Mouse (Mus musculus): ENCODE measurements at regions not wholly inside any gene's neighbourhood (a gene's known extent, or its start where the extent isn't known, plus 50 kb on each side); places are given as distances from the start of the nearest gene placed in this dataset.
A peak's percentile ranks its signal among the peaks of the same experiment; 100 is the strongest.

GRCm38 (mm10) chr15:85652871-85653337 lies 70.6 kb upstream of the Wnt7b start:
- Histone ChIP-seq H3K27me3 (no peaks in the 10 kb centered on the region), H3K9ac (replicated peaks) (peak overlapping the region; percentile 79), H3K4me2 (replicated peaks) (peak overlapping the region; percentile 82), H3K27ac (replicated peaks) (peak overlapping the region; percentile 100), H3K4me1 (peaks cover 68% of the 10 kb centered on the region), H3K36me3 (no peaks in the 10 kb centered on the region), H3K9me3 (no peaks in the 10 kb centered on the region), H3K4me3 (peak overlapping the region; percentile 45)
- ATAC-seq (replicated peaks): peak; percentile 74
- 12% methylated on average over 9 of the region's 9 CpGs for WGBS

- peak overlapping the region; percentile 100 for H3K27ac ChIP-seq (replicated peaks)
- H3K4me2 ChIP-seq (replicated peaks): peak overlapping the region; percentile 82
- no peaks in the 10 kb centered on the region for H3K36me3 ChIP-seq
- peak overlapping the region; percentile 79 for H3K9ac ChIP-seq (replicated peaks)
- peak overlapping the region; percentile 45 for H3K4me3 ChIP-seq
- H3K27me3 ChIP-seq: no peaks in the 10 kb centered on the region
- no peaks in the 10 kb centered on the region for H3K9me3 ChIP-seq
- ATAC-seq (replicated peaks): peak; percentile 79
- 6% methylated on average over 32 of the region's 32 CpGs for WGBS
- peaks cover 62% of the 10 kb centered on the region for H3K4me1 ChIP-seq
These were observed 71.4 kb upstream of the Wnt7b start for GRCm38 (mm10) chr15:85653421-85654401.

- H3K27me3 ChIP-seq: no peaks in the 10 kb centered on the region
- H3K4me3 ChIP-seq: 0 out of 2 replicates have a peak overlapping the region, but pooled peaks have one; percentile 9
- H3K9ac ChIP-seq (replicated peaks): peak overlapping the region; percentile 40; the same call in 1 of the 2 replicates
- no peak for ATAC-seq (replicated peaks)
- 59% methylated on average over 3 of the region's 3 CpGs for WGBS
- H3K36me3 ChIP-seq: no peaks in the 10 kb centered on the region
- no peaks in the 10 kb centered on the region for H3K9me3 ChIP-seq
- H3K27ac ChIP-seq (replicated peaks): peak overlapping the region; percentile 100
- H3K4me2 ChIP-seq (replicated peaks): peak overlapping the region; percentile 82
- peaks cover 57% of the 10 kb centered on the region for H3K4me1 ChIP-seq
These were observed 72.5 kb upstream of the Wnt7b start for GRCm38 (mm10) chr15:85654791-85655190.

DNA sequence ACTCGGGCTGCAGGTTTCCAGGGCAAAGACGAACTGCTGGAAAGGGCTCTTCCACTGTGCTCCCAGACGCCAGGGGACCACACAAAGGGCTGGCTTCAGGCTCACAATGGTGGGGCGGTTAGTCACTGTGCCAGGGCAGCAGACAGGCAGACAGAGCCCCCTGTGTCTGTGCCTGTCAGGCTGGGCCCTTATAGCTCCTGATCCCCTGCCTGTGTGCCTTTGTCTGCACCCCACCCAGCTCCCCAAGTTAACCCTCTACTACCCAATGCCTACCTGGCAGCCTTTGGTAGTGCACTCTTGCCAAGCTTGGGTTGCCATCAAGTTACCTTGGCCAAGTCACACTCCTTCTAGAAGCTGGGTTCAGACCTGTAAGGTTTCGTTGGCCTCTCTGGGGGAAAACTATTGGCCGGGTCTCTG lies 73.5 kb upstream of the Wnt7b start:
- ATAC-seq (replicated peaks): peak; percentile 57
- Histone ChIP-seq H3K27me3 (no peaks in the 10 kb centered on the region), H3K9me3 (no peaks in the 10 kb centered on the region), H3K36me3 (no peaks in the 10 kb centered on the region), H3K27ac (replicated peaks) (peak overlapping the region; percentile 100), H3K4me1 (peaks cover 62% of the 10 kb centered on the region), H3K9ac (replicated peaks) (peak overlapping the region; percentile 40), H3K4me3 (peak overlapping the region; percentile 9; the same call in 1 of the 2 replicates), H3K4me2 (replicated peaks) (peak overlapping the region; percentile 82)
- 22% methylated on average over 6 of the region's 6 CpGs for WGBS

GRCm38 (mm10) chr15:85656852-85657251 lies 74.6 kb upstream of the Wnt7b start:
- Histone ChIP-seq H3K27me3 (no peaks in the 10 kb centered on the region), H3K27ac (replicated peaks) (peak overlapping the region; percentile 41; the same call in 1 of the 2 replicates), H3K4me1 (peaks cover 58% of the 10 kb centered on the region), H3K36me3 (no peaks in the 10 kb centered on the region), H3K9me3 (no peaks in the 10 kb centered on the region), H3K4me2 (replicated peaks) (no peak overlapping the region), H3K9ac (replicated peaks) (no peak overlapping the region), H3K4me3 (no peak overlapping the region)
- WGBS: 69% methylated on average over 6 of the region's 6 CpGs
- ATAC-seq (replicated peaks): no peak

DNA sequence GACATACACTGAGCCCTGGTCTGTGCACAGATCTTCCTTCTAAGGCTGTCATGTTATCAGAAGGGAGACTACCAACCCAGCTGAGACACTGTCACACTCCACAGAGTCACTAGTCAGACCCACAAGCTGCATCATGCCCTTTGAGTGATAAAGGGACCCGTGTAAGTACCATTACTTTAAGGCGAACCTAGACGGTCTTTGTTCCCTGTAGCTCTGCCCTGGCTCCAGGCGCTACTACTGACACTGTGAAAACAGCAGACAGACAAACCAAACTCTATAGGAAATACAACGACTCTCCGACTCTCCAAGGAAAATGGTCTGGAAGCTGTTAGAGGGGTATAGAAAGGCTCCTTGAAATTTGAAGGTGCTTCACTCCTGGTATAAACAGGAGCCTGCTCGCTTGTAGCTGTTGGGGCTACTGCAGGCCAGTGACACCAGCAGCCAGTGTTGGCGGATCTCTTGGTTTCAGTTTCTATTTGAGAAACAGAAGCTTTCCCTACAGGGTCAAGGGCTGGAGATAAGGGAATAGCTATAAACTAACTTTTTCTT lies 75.2 kb upstream of the Wnt7b start:
- H3K9me3 ChIP-seq: no peaks in the 10 kb centered on the region
- H3K27ac ChIP-seq (replicated peaks): peak overlapping the region; percentile 41; the same call in 1 of the 2 replicates
- WGBS: 70% methylated on average over 8 of the region's 8 CpGs
- H3K27me3 ChIP-seq: no peaks in the 10 kb centered on the region
- no peak overlapping the region for H3K4me3 ChIP-seq
- H3K4me1 ChIP-seq: peaks cover 51% of the 10 kb centered on the region
- no peak for ATAC-seq (replicated peaks)
- H3K9ac ChIP-seq (replicated peaks): no peak overlapping the region
- 0 out of 2 replicates have a peak overlapping the region, but pooled peaks have one; percentile 2 for H3K4me2 ChIP-seq (replicated peaks)
- H3K36me3 ChIP-seq: no peaks in the 10 kb centered on the region

GRCm38 (mm10) chr15:85658101-85658885 lies 76.0 kb upstream of the Wnt7b start:
- H3K4me3 ChIP-seq: no peak overlapping the region

GRCm38 (mm10) chr15:85660528-85661392 lies 74.0 kb upstream of the Ppara start:
- no peaks in the 10 kb centered on the region for H3K36me3 ChIP-seq
- no peaks in the 10 kb centered on the region for H3K9me3 ChIP-seq
- H3K27me3 ChIP-seq: 0 out of 2 replicates have a peak, but pooled peaks cover 3% of the 10 kb centered on the region
- WGBS: 14% methylated on average over 45 of the region's 45 CpGs
- no peak overlapping the region for H3K4me3 ChIP-seq
- H3K4me1 ChIP-seq: peaks cover 24% of the 10 kb centered on the region
- peak overlapping the region; percentile 29; the same call in 1 of the 2 replicates for H3K27ac ChIP-seq (replicated peaks)
- 0 out of 2 replicates have a peak overlapping the region, but pooled peaks have one; percentile 14 for H3K9ac ChIP-seq (replicated peaks)
- H3K4me2 ChIP-seq (replicated peaks): peak overlapping the region; percentile 30
- no peak for ATAC-seq (replicated peaks)

More at GRCm38 (mm10) chr15:85658101-85658885, 76.0 kb upstream of the Wnt7b start:
- no peaks in the 10 kb centered on the region for H3K9me3 ChIP-seq
- H3K27ac ChIP-seq (replicated peaks): no peak overlapping the region
- H3K4me1 ChIP-seq: peaks cover 43% of the 10 kb centered on the region
- H3K9ac ChIP-seq (replicated peaks): no peak overlapping the region
- H3K36me3 ChIP-seq: no peaks in the 10 kb centered on the region
- ATAC-seq (replicated peaks): no peak
- H3K4me2 ChIP-seq (replicated peaks): no peak overlapping the region
- 83% methylated on average over 14 of the region's 14 CpGs for WGBS
- H3K27me3 ChIP-seq: no peaks in the 10 kb centered on the region

- H3K27me3 ChIP-seq: 0 out of 2 replicates have a peak, but pooled peaks cover 3% of the 10 kb centered on the region
- H3K9me3 ChIP-seq: no peaks in the 10 kb centered on the region
- no peak overlapping the region for H3K4me3 ChIP-seq
- no peak overlapping the region for H3K9ac ChIP-seq (replicated peaks)
- 69% methylated on average over 2 of the region's 2 CpGs for WGBS
- H3K4me2 ChIP-seq (replicated peaks): no peak overlapping the region
- no peak for ATAC-seq (replicated peaks)
- peak overlapping the region; percentile 29; the same call in 1 of the 2 replicates for H3K27ac ChIP-seq (replicated peaks)
- peaks cover 20% of the 10 kb centered on the region for H3K4me1 ChIP-seq
- H3K36me3 ChIP-seq: no peaks in the 10 kb centered on the region
These were observed 73.4 kb upstream of the Ppara start for GRCm38 (mm10) chr15:85661393-85661690.

- WGBS: 77% methylated on average over 5 of the region's 5 CpGs
- no peak for ATAC-seq (replicated peaks)
- Histone ChIP-seq H3K4me2 (replicated peaks) (no peak overlapping the region), H3K9ac (replicated peaks) (no peak overlapping the region), H3K4me1 (peaks cover 20% of the 10 kb centered on the region), H3K9me3 (no peaks in the 10 kb centered on the region), H3K4me3 (no peak overlapping the region), H3K27me3 (0 out of 2 replicates have a peak, but pooled peaks cover 3% of the 10 kb centered on the region), H3K36me3 (no peaks in the 10 kb centered on the region), H3K27ac (replicated peaks) (peak overlapping the region; percentile 13; the same call in 1 of the 2 replicates)
These were observed 73.0 kb upstream of the Ppara start for GRCm38 (mm10) chr15:85661771-85662170.

DNA sequence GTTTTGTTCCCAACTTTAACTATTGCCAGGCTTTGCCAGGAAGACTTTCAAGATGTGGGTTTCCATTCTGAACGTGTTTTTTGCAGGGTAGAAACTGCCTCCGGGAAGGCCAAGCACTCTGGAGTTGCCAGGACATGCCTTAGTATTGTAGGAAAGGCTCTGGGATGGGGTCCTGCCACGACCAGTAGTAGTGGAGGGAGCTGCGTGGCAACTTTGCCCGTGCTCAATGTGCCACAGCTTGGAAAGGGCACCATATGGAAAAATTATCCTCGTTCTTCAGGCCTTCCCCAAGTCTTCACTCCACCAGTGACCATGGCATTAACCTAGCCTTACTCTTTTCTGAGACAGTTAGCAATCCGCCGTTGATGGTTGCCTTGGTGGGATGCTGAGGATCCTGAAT lies 72.5 kb upstream of the Ppara start:
- 83% methylated on average over 8 of the region's 8 CpGs for WGBS
- no peak overlapping the region for H3K4me2 ChIP-seq (replicated peaks)
- 0 out of 2 replicates have a peak, but pooled peaks cover 3% of the 10 kb centered on the region for H3K27me3 ChIP-seq
- H3K27ac ChIP-seq (replicated peaks): no peak overlapping the region
- H3K36me3 ChIP-seq: no peaks in the 10 kb centered on the region
- no peaks in the 10 kb centered on the region for H3K9me3 ChIP-seq
- peaks cover 17% of the 10 kb centered on the region for H3K4me1 ChIP-seq
- no peak overlapping the region for H3K4me3 ChIP-seq
- H3K9ac ChIP-seq (replicated peaks): no peak overlapping the region
- ATAC-seq (replicated peaks): no peak

All from forebrain, embryonic 15.5 days (tissue).